Mouse (Mus musculus) midbrain, embryonic 16.5 days (tissue): ENCODE data around the gene 3110040N11Rik. TPM values are rescaled to one million over a fixed set of nuclear protein-coding genes. Genes with fewer than 3 reads are reported as not detected.

Source experiments
- ATAC-seq: fragments of 200-750 bp; cut with Nextera tagmentation; 2 replicates; pipeline ENCODE4 v1.8.0; 2017; ENCODE audit warnings: moderate TSS enrichment
- H3K27ac ChIP-seq: fragments of 300-500 bp; sonication (generic); 2 replicates; pipeline ENCODE4 v1.5.1; 2014; ENCODE audit warnings: mild to moderate bottlenecking, low read length, mixed read lengths
- H3K27me3 ChIP-seq: fragments of 300-500 bp; sonication (generic); 2 replicates; pipeline ENCODE4 v1.6.1; 2014; ENCODE audit warnings: low read depth, low read length, mixed read lengths; ENCODE audit not compliant: control insufficient read depth, insufficient read depth
- H3K36me3 ChIP-seq: fragments of 300-500 bp; sonication (generic); 2 replicates; pipeline ENCODE4 v1.6.1; 2014; ENCODE audit warnings: mild to moderate bottlenecking, low read length, moderate library complexity, mixed read lengths; ENCODE audit not compliant: control insufficient read depth, insufficient read depth
- H3K4me1 ChIP-seq: fragments of 300-500 bp; sonication (generic); 2 replicates; pipeline ENCODE4 v1.6.1; 2014; ENCODE audit warnings: mild to moderate bottlenecking, low read length, mixed read lengths; ENCODE audit not compliant: control insufficient read depth, insufficient read depth
- H3K4me2 ChIP-seq: fragments of 300-500 bp; sonication (generic); 2 replicates; pipeline ENCODE4 v1.6.1; 2014; ENCODE audit warnings: mild to moderate bottlenecking, low read length, mixed read lengths
- H3K4me3 ChIP-seq: fragments of 300-500 bp; sonication (generic); 2 replicates; pipeline ENCODE4 v1.5.1; 2014; ENCODE audit warnings: low read depth, mild to moderate bottlenecking, low read length, moderate library complexity, mixed read lengths
- H3K9ac ChIP-seq: fragments of 300-500 bp; sonication (generic); 2 replicates; pipeline ENCODE4 v1.6.1; 2014; ENCODE audit warnings: low read depth, low read length, mixed read lengths
- H3K9me3 ChIP-seq: fragments of 300-500 bp; sonication (generic); replicated peaks from 2 replicates; pipeline ENCODE4 v1.6.1; 2014; ENCODE audit warnings: mild to moderate bottlenecking, low read length, mixed read lengths; ENCODE audit not compliant: control insufficient read depth, poor library complexity, severe bottlenecking
- WGBS: fragments of 180-500 bp; shearing (Covaris S2); extraction: QIAGEN DNeasy Blood & Tissue Kit; methylation state at CpG from one replicate; pipeline ENCODE4 v1.1.7; 2014; 5-methylcytosine and 5-hydroxymethylcytosine counted together
- polyA plus RNA-seq: library from polyadenylated mRNA; unstranded; fragments of >200 nt; fragmentation: Nextera tagmentation; extraction: Ambion mirVana; gene quantifications from 2 replicates; pipeline ENCODE4 v1.2.1, GENCODE M21; 2015

The 3110040N11Rik gene
- polyA plus RNA-seq, 1 experiment from 2014 or later = 58.7 TPM

DNA sequence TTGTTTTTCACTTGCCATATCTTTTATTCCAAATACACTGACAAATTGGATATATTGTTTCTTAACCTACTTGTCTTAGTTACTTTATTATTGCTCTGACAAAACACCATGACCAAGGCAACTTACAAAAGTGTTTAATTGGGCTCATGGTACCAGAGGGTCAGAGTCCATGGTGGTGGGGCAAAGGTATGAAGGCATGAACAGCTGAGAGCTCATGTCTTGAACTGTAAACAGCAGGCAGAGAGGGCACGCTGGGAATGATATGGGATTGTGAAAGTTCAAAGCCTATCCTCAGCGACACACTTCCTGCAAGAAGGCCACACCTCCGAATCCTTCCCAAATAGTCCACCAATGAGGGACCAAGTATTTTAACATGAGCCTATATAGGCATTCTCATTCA is 41.3 kb downstream of the 3110040N11Rik start:
- H3K27ac ChIP-seq = no peak overlapping the region
- H3K9ac ChIP-seq = no peak overlapping the region
- no peaks in the 10 kb centered on the region for H3K4me1 ChIP-seq
- H3K9me3 ChIP-seq = no peaks in the 10 kb centered on the region
- WGBS = 76% methylated on average over 3 of the region's 3 CpGs
- H3K4me3 ChIP-seq = no peak overlapping the region
- ATAC-seq = no peak
- no peaks in the 10 kb centered on the region for H3K36me3 ChIP-seq
- H3K4me2 ChIP-seq = no peak overlapping the region
- H3K27me3 ChIP-seq = no peaks in the 10 kb centered on the region

DNA sequence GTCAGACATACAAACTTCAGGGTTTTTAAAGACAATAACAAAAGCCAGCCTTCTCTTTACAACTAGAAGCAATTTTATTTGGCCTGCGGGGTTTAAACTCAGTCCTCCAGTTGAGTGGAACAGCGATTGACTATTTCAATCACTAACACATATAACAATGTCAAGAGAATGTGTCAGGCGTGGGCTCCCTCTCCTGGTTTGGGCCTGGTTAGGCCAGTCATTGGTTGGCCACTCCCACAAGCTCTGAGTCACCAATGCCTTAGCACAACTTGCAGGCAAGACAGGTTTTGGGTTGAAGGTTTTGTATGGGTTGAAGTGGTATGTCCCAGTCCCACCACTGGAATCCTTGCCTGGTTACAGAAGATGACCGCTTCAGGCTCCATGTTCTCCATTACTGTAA is 45.1 kb downstream of the 3110040N11Rik start:
- no peak overlapping the region for H3K4me2 ChIP-seq
- H3K4me1 ChIP-seq = no peaks in the 10 kb centered on the region
- no peak for ATAC-seq
- H3K36me3 ChIP-seq = no peaks in the 10 kb centered on the region
- H3K9me3 ChIP-seq = no peaks in the 10 kb centered on the region
- no peak overlapping the region for H3K27ac ChIP-seq
- H3K9ac ChIP-seq = no peak overlapping the region
- no peak overlapping the region for H3K4me3 ChIP-seq
- 78% methylated on average over 4 of the region's 4 CpGs for WGBS
- H3K27me3 ChIP-seq = no peaks in the 10 kb centered on the region

DNA sequence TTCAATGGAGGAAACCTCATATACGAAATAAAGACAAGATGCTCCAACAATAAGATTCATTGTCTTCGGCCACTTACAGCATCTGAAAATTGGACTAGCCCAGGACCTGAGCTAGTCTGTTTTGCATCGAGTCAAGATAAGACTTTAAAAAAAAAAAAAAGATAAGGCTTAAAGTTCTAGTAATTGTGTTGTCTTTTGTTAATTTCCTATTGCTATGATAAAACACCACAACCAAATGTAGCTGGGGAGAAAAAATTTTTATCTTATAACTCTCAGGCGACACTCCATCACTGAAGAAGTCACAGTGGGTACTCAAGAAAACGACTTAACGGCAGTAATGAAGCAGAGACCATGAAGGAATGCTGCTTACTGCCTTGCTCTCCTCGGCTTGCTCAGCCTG is 49.3 kb downstream of the 3110040N11Rik start:
- no peaks in the 10 kb centered on the region for H3K27me3 ChIP-seq
- WGBS = 89% methylated on average over 7 of the region's 7 CpGs

DNA sequence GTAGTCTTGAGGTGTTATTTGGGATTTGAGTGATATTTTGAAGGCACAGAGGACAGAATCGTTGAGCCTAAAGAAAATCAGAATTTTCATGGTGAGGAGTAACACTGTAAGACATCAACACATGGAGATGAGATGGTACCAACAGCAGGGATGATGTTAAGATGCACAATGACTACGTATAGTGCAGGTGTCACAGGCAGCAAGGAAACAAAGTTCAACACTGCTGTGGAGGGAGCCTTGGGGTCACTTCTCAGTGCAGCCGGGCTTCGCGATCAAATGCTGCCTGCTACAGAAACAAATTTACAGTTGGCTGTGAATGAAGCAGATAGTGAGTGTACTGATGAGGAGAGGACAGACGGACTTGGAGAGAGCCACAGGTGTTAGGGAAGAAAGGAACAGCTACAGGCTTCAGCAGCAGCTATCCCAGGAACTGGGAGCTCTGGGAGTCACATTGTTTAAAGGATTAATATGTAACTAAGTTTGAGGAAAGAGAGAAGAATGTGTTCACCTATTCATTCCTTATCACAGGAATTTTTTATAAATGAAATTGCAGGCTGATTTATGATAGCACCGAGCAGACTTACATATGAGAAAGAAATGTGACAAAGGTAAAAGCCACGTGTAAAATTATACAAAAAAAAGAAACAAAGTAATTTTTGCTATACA is 50.4 kb downstream of the 3110040N11Rik start:
- Histone ChIP-seq H3K4me2 (no peak overlapping the region), H3K9ac (no peak overlapping the region), H3K27me3 (no peaks in the 10 kb centered on the region), H3K4me1 (no peaks in the 10 kb centered on the region), H3K4me3 (no peak overlapping the region), H3K9me3 (no peaks in the 10 kb centered on the region), H3K36me3 (no peaks in the 10 kb centered on the region), H3K27ac (no peak overlapping the region)
- 81% methylated on average over 8 of the region's 8 CpGs for WGBS
- no peak for ATAC-seq

More for the DNA sequence above, 49.3 kb downstream of the 3110040N11Rik start:
- H3K4me3 ChIP-seq = no peak overlapping the region
- no peaks in the 10 kb centered on the region for H3K4me1 ChIP-seq
- no peak for ATAC-seq
- no peaks in the 10 kb centered on the region for H3K36me3 ChIP-seq
- H3K9me3 ChIP-seq = no peaks in the 10 kb centered on the region
- H3K9ac ChIP-seq = no peak overlapping the region
- no peak overlapping the region for H3K27ac ChIP-seq
- no peak overlapping the region for H3K4me2 ChIP-seq

DNA sequence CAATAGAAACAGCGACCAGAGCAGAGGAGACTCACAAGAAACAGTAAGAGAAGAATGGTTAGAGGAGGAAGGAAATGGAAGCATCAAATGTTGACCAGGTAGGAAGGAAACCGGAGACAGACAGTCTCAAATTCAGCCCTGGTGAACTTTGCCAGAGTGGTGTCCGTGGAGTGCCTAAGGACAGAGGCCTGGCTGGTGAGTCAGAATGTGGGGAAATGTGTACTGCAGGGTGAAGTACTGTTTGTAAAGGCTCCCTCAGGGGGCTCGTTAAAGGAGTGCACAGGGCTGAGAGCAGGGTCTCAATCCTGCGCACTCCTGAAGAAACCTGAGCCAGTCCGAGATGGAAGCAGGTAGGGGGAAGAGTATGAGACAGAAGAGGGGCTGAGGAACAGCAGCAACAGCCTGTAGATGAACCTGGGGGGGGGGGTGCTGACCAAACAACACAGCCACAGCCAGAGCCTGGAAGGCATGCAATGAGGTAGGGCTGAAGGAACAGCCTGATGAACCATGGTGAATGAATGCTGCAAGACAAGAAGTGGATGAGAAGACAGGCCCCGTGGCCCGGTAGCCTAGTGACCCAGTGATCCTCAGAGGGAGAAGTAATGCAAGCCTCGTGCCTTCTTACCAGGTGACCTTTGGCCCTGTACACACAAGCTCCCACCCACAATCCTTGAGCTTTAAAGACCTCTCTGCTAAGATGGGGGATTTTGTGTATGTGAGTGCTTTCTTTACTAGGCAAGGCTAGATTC is 53.8 kb downstream of the 3110040N11Rik start:
- H3K9ac ChIP-seq = no peak overlapping the region
- no peaks in the 10 kb centered on the region for H3K9me3 ChIP-seq
- no peak overlapping the region for H3K27ac ChIP-seq
- WGBS = 55% methylated on average over 9 of the region's 9 CpGs
- H3K36me3 ChIP-seq = no peaks in the 10 kb centered on the region
- H3K27me3 ChIP-seq = no peaks in the 10 kb centered on the region
- no peak overlapping the region for H3K4me3 ChIP-seq
- H3K4me1 ChIP-seq = no peaks in the 10 kb centered on the region
- no peak overlapping the region for H3K4me2 ChIP-seq
- no peak for ATAC-seq

DNA sequence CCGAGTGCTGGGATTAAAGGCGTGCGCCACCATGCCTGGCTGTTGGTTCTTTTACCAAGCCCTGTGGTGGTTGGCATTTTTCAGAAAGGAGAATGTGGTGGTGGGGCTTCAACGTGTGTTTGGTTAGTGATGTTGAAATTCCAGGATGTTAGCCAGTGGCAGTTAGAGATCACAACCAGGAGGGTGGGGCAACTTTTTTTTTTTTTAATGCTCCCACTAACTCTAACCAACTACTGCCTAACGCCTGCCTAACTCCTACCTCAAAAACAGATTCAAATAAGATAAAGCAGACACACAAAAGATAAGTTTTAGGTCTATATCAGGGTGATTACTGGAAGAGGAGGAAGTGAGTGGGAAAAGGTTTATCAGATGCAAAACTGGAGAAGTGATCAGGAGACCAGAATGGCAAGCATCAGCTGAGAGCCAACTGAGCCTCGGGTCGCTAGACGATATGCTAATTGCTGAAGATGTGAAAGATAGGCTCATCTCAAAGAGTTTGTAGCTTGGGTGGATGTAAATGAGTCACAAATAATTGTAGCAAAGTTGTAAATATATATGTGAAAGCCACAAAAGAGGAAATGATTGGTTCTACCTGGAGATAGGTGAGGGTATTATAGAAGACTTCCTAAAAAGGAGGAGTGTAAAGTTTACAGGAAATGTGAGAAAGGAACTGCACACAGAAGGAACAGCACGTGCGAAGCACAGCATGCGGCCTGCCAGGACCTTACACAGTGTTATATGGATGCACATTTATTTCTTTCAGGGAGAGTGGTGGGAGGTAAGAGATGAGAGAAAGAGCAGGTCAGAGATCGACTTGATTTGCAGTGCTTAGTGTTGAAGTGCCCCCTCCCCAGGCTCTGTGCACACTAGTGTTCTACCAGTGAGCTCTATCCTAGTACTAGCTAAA is 56.8 kb downstream of the 3110040N11Rik start:
- Histone ChIP-seq H3K9ac (no peak overlapping the region), H3K36me3 (no peaks in the 10 kb centered on the region), H3K27ac (no peak overlapping the region), H3K27me3 (no peaks in the 10 kb centered on the region), H3K4me3 (no peak overlapping the region), H3K4me1 (no peaks in the 10 kb centered on the region), H3K9me3 (no peaks in the 10 kb centered on the region), H3K4me2 (no peak overlapping the region)
- WGBS = 90% methylated on average over 12 of the region's 12 CpGs
- no peak for ATAC-seq

Other genes with a start within 250 kb of the 3110040N11Rik start
- 0.19 and 0.25 TPM in 2 replicates for gene Fsd2, start 222.5 kb downstream of the 3110040N11Rik start, polyA plus RNA-seq
- 4.3 TPM in 2 replicates for gene Whamm, start 218.2 kb downstream of the 3110040N11Rik start, polyA plus RNA-seq
- 16.3 and 20.1 TPM in 2 replicates for gene Homer2, start 82.0 kb downstream of the 3110040N11Rik start, polyA plus RNA-seq
- 165 and 169 TPM in 2 replicates for gene Ramac, start 26.6 kb downstream of the 3110040N11Rik start, polyA plus RNA-seq
- 89.1 and 98.2 TPM in 2 replicates for gene Btbd1, start 40.0 kb upstream of the 3110040N11Rik start, polyA plus RNA-seq
- not detected in 2 replicates for gene Gm10160, start 66.3 kb upstream of the 3110040N11Rik start, polyA plus RNA-seq
- gene Tm6sf1, start 69.5 kb upstream of the 3110040N11Rik start, polyA plus RNA-seq = 8.1 and 8.7 TPM in 2 replicates
- 63.5 and 66.9 TPM in 2 replicates for gene Hdgfl3, start 145.0 kb upstream of the 3110040N11Rik start, polyA plus RNA-seq
- 0.04 and 0.10 TPM in 2 replicates for gene Bnc1, start 202.8 kb upstream of the 3110040N11Rik start, polyA plus RNA-seq